Mouse (Mus musculus) Patski (cell line): ENCODE measurements at regions not wholly inside any gene's neighbourhood (a gene's known extent, or its start where the extent isn't known, plus 50 kb on each side); places are given as distances from the start of the nearest gene placed in this dataset.
A peak's percentile ranks its signal among the peaks of the same experiment; 100 is the strongest.
"Not testable (repeated sequence)": the region's sequence is repeated elsewhere in the genome, so short reads cannot be mapped to it uniquely, and the experiment has no call there.

Experiments used
- ATAC-seq: fragments of 100-300 bp; one replicate; pipeline ENCODE4 v1.8.0; 2021
- CTCF ChIA-PET: fragments of 350-600 bp; sonication (Branson Sonifier 250); formaldehyde crosslinking; loops from one replicate; lab custom pipeline; 2022; ENCODE audit warnings: inconsistent platforms; lab: Charles Lee
- POLR2A ChIA-PET: fragments of 350-600 bp; sonication (Branson Sonifier 250); formaldehyde crosslinking; loops from one replicate; lab custom pipeline; 2022; ENCODE audit warnings: antibody characterized with exemption, inconsistent platforms; lab: Charles Lee
- DNase-seq: peaks from one replicate; pipeline ENCODE4 v3.0.0-alpha.2; 2011; ENCODE audit warnings: low read depth, low spot score
- H3K27me3 ChIP-seq: fragments of 371-371 bp; one replicate; pipeline ENCODE4 v1.5.1; 2021
- CTCF ChIP-seq: fragments of 100-300 bp; IDR thresholded peaks from one replicate; pipeline ENCODE4 v1.5.1; 2021
- in situ Hi-C: fragments of 300-500 bp; cut with MboI; formaldehyde crosslinking; loops from 3 replicates; pipeline ENCODE4 v1.11.1; 2018; ENCODE audit warnings: low pct_unique_long_range_greater_than_20kb, mixed read lengths

DNA sequence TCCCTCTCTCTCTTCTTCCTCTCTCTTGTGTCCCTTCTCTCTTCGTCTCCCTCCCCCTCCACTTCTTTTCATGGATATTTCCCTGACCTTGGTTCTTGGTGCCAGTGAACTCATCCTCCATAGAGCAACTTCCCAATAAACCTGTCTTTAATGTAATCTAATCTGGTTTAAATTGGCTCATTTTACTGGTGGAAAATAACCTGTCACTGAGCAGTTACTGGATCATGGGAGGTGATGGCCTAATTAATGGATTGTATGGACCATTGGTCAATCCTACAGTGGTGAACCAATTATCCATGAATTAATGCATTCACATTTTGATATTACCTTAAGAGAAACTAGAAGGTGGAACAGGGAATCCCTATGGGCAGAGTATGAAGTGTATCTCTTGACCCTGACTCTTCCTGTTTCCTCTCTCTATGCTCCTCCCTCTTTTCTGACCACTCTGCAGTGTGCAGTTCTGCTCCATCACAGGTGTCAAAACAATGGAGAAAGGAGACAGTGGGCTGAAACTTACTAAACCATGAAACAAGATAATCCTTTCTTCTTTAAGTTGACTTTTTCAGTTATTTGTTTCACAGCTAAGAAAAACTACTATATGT is 187.5 kb upstream of the Arrdc3 start:
- POLR2A ChIA-PET: no interaction called here
- DNase-seq (no peak), ATAC-seq (no peak)
- no peak for TF ChIP-seq CTCF
- in situ Hi-C loops: no loop called here
- CTCF ChIA-PET: no interaction called here
- peaks cover 6% of the 10 kb centered on the region for H3K27me3 ChIP-seq

DNA sequence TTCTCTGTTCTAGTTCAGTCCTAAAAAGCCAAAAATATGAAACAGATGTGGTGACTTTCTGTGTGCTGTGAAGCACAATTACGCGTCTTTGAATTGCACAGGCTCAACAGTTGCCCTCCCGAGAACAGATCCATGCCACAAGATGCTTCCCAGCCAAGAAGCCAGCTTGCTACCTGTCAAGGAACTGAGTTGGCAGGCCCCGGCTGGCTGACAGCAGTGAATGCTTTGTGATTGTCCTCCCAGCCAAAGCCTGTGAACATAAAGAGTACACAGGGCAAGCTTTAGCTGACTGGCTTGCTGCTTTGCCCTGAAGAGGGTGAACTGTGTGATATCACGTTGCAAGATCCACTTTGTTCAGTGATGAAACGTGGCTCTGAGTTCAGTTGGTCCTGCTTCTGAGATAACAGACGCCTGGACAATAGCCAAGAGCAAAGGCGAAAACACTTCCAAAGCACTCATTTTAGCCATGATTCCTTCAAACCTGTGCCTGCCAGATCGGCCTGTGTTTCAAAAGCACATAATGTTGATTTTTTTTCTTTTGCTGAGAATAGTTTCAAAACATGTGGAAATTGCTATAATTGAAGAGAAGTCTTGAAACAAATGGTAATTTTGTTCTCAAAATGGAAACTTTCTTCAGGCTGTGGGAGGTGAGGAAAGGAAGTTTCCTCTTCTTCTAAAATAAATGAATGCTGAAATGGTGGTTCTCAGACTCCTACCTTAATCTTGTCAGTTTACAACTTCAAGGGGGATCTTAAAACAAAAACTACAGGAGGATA is 173.5 kb upstream of the Arrdc3 start:
- CTCF ChIA-PET: no interaction called here
- no peak for TF ChIP-seq CTCF
- in situ Hi-C loops: no loop called here
- POLR2A ChIA-PET: no interaction called here
- no peak for DNase-seq
- H3K27me3 ChIP-seq: peaks cover 4% of the 10 kb centered on the region
- no peak for ATAC-seq

DNA sequence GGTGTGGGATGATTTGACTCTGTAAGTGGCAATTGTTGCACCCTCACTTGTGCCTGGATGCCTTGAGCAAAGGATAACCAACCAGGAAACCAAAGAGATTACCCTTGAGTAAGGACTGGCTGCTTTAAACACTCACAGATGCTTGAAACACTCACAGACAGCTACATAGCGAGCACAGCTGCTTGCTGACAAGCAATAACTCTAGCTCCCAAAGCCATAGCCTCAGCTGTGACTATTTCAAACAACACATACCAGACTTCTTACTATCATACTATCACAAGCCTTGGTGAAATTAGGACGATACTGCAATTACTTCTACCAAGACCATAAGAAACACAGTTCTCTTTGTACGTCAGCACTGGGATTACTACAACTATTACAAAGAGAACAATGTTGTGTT is 163.9 kb upstream of the Arrdc3 start:
- no peak for ATAC-seq
- no peaks in the 10 kb centered on the region for H3K27me3 ChIP-seq
- ChIA-PET POLR2A (no interaction called here), CTCF (no interaction called here)
- in situ Hi-C loops: no loop called here
- no peak for TF ChIP-seq CTCF
- DNase-seq: no peak

DNA sequence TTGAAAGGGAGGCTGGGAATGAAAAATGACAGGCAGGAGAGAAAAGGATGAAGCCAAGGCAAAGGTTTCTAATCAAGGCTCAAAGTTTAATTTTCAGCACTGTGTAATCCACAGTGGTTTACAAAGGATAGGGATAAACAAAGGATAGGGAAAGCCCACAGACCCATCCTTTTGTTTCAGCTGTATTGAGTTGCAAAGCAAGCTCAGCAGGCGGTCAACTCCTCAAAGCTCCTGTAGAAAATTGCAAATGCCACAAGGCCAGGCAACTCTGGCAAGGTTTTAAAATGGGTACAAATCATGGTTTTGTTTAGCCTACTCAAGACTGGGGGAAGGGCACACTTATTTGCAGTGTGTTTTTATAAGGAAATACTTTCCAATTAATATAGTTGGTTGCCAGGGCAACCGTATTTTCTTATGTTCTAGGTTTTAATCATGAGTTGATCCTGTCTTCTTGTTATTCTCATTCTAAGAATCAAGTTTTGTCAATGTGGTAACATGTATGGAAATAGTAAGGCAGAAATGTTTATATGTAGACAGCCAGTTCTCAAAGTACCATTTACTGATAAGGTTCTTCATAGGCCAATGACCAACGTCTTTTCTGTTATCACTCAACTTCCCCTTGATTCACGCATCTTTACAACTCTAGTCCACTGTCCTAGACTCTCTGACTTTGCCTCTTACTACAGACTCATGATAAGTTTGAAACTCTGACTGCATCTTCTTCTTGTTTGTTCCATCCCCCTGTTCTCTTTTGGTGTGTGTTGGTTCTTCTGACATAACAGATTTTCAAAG is 159.8 kb upstream of the Arrdc3 start:
- ATAC-seq: no peak

DNA sequence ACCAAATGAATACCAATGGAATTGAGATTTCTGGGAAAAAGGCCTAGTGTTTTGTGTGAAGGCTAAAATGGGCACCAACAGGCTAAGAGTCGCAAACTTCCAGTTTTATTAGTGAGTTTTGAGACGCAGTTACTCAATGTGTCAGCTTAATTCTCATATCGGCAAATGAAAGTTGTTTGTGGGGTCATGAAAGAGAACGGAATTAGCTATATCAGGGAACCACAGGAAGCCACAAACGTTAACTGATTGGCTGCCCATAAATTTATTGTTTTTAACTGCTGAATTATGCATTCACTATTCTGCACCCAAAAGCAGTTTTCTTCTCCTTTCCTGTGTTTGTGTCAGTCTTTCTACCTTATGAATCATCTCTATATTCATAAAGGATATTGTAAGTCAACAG is 154.0 kb upstream of the Arrdc3 start:
- ChIA-PET POLR2A (no interaction called here), CTCF (no interaction called here)
- H3K27me3 ChIP-seq: peaks cover 6% of the 10 kb centered on the region
- no peak for DNase-seq
- no peak for ATAC-seq
- TF ChIP-seq CTCF: no peak
- in situ Hi-C loops: no loop called here

More for the DNA sequence above, 159.8 kb upstream of the Arrdc3 start:
- POLR2A ChIA-PET: no interaction called here
- H3K27me3 ChIP-seq: peaks cover 1% of the 10 kb centered on the region
- no peak for TF ChIP-seq CTCF
- in situ Hi-C loops: no loop called here
- CTCF ChIA-PET: no interaction called here
- no peak for DNase-seq

DNA sequence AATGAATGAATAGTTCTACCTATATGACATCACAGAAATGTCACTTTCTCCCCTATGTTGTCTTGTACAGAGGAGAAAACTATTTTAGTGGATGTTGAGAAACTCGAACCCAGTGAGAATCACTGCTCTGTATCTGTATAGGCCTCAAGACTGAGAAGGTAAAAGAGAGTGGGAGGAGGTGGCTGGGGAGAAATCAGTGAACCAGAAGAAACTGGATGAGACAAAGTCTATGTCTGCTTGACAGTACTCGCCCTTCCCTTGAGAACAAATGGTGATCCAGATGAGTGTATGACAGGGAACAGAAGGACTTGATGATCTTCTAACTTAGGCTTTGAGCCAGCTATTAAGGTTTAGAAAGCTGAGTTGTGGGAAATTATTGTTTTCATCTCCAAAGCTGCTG is 137.2 kb upstream of the Arrdc3 start:
- ChIA-PET POLR2A (no interaction called here), CTCF (no interaction called here)
- peaks cover 10% of the 10 kb centered on the region for H3K27me3 ChIP-seq
- in situ Hi-C loops: no loop called here
- no peak for ATAC-seq
- TF ChIP-seq CTCF: no peak
- no peak for DNase-seq

DNA sequence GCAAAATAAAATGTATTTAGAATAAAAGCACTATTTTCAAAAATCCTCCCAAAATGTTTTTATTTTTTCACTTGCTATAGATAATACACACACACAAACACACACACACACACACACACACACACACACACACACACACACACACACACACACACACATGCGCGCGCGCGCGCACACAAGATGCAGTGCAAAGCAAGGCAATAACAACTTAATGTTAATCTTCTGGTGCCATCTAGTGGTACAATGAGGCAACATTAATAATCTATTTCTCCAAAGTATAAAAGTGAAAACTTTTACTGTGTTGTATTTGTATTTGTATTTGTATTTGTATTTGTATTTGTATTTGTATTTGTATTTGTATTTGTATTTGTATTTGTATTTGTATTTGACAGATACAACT is 136.2 kb upstream of the Arrdc3 start:
- ATAC-seq, in situ Hi-C loops, CTCF ChIA-PET, POLR2A ChIA-PET, H3K27me3 ChIP-seq: not testable (repeated sequence)
- DNase-seq: peak; percentile 1
